Mouse (Mus musculus) testis, adult 2 months (tissue): ENCODE data around the gene Ccr1l1. TPM values are rescaled to one million over a fixed set of nuclear protein-coding genes. Genes with fewer than 3 reads are reported as not detected.

Source experiments
- H3K27ac ChIP-seq: fragments of 200-500 bp; 2 replicates; pipeline ENCODE4 v1.5.1; 2012; ENCODE audit warnings: low read depth, low read length; ENCODE audit not compliant: control insufficient read depth, insufficient read depth
- H3K27me3 ChIP-seq: fragments of 200-500 bp; 2 replicates; pipeline ENCODE4 v1.6.1; 2012; ENCODE audit warnings: mild to moderate bottlenecking, low read length, moderate library complexity; ENCODE audit not compliant: control insufficient read depth, insufficient read depth
- H3K36me3 ChIP-seq: fragments of 200-500 bp; 2 replicates; pipeline ENCODE4 v1.6.1; 2012; ENCODE audit warnings: mild to moderate bottlenecking, low read length; ENCODE audit not compliant: control insufficient read depth, insufficient read depth
- H3K4me1 ChIP-seq: fragments of 200-500 bp; 2 replicates; pipeline ENCODE4 v1.6.1; 2012; ENCODE audit warnings: low read length; ENCODE audit not compliant: control insufficient read depth, insufficient read depth
- H3K4me3 ChIP-seq: fragments of 200-500 bp; 2 replicates; pipeline ENCODE4 v1.5.1; 2012; ENCODE audit warnings: low read depth, mild to moderate bottlenecking, low read length, moderate library complexity, mixed read lengths; ENCODE audit not compliant: control insufficient read depth
- CTCF ChIP-seq: fragments of 200-500 bp; IDR thresholded peaks from 2 replicates; pipeline ENCODE4 v1.5.1; 2012; ENCODE audit warnings: low read depth, mild to moderate bottlenecking, inconsistent platforms, low read length, moderate library complexity; ENCODE audit not compliant: control insufficient read depth, insufficient read depth, insufficient replicate concordance
- POLR2A ChIP-seq: fragments of 200-500 bp; IDR thresholded peaks from 2 replicates; pipeline ENCODE4 v1.6.1; 2012; ENCODE audit warnings: low read depth, mild to moderate bottlenecking, inconsistent platforms, low read length, moderate library complexity; ENCODE audit not compliant: control insufficient read depth
- polyA plus RNA-seq: library from polyadenylated mRNA; depleted of rRNA; stranded (reverse); fragments of >200 nt; gene quantifications from 2 replicates; pipeline ENCODE4 v1.2.3, GENCODE M21; 2012; rRNA removed

The Ccr1l1 gene
- polyA plus RNA-seq, 1 experiment, result not detected

DNA sequence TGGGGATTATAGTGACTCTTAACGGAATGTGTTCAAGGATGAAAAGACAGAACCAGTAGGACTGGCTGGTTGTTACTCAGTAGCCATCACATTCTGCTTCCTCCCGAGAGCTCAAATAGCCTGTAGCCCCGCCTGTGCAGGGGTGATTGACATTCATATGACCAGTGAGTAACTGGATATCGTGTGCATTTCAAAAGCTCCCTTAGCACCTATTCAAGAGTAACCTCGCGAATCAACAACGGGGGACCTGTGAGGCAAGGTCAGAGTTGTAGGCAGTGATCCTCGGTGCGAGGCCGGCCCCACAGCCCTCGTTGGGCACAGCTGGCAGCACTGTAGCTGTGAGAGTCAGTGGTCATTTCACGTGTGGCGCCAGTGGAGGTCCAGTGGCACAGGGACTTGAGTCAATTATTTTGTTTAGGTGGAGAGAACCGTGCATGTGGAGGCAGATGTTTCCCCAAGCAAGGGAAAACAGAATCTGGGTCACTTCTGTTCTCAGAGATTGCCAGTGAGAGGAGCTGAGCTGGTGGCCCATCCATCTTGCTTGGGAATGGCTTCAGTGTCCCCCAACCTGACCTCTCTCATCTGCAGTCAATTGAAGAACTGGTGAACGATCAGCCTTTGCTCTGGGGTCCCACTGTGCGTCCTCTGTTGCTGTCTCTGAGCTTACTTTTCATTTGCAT lies 50.8 kb downstream of the Ccr1l1 start:
- H3K4me1 ChIP-seq, result peaks cover 23% of the 10 kb centered on the region
- H3K36me3 ChIP-seq, result no peaks in the 10 kb centered on the region
- no peak overlapping the region for H3K27ac ChIP-seq
- TF ChIP-seq CTCF (no peak), POLR2A (no peak)
- H3K27me3 ChIP-seq, result no peaks in the 10 kb centered on the region
- peak overlapping the region; percentile 9; the same call in 1 of the 2 replicates for H3K4me3 ChIP-seq

Other genes with a start within 250 kb of the Ccr1l1 start
- 0.05 TPM in 1 of 2 replicates, not detected in the other for gene Cxcr6, start 171.9 kb downstream of the Ccr1l1 start, polyA plus RNA-seq
- gene Fyco1, start 126.5 kb downstream of the Ccr1l1 start, polyA plus RNA-seq, result 18.6 and 25.5 TPM in 2 replicates
- gene Xcr1, start 116.4 kb downstream of the Ccr1l1 start, polyA plus RNA-seq, result 0.10 and 0.20 TPM in 2 replicates
- 0.06 and 0.16 TPM in 2 replicates for gene Ccr1, start 9.7 kb downstream of the Ccr1l1 start, polyA plus RNA-seq
- gene Ccr3, start 43.6 kb upstream of the Ccr1l1 start, polyA plus RNA-seq, result 0.05 and 0.06 TPM in 2 replicates
- 0.30 and 0.43 TPM in 2 replicates for gene Ccr2, start 123.5 kb upstream of the Ccr1l1 start, polyA plus RNA-seq
- 0.02 and 0.48 TPM in 2 replicates for gene Ccr5, start 143.1 kb upstream of the Ccr1l1 start, polyA plus RNA-seq